Mouse (Mus musculus) heart, adult 2 months (tissue): ENCODE data around the gene Ttll11.

Source experiments
- CTCF ChIP-seq: fragments of 200-600 bp; IDR thresholded peaks from 2 replicates; pipeline ENCODE4 v1.8.1; 2022; ENCODE audit warnings: antibody characterized with exemption, mild to moderate bottlenecking, moderate library complexity
- POLR2A ChIP-seq: fragments of 200-500 bp; IDR thresholded peaks from 2 replicates; pipeline ENCODE4 v1.6.1; 2011; ENCODE audit warnings: mild to moderate bottlenecking, low read depth, low read length, control low read depth; ENCODE audit not compliant: insufficient read depth

GRCm38 (mm10) chr2:35801759-35802158, 178.0 kb downstream of the Ttll11 start:
- no peak for TF ChIP-seq CTCF
- no peak for TF ChIP-seq POLR2A
